Comparison of ENCODE assay signal across 10 mouse cellular contexts in the genomic region with DNA sequence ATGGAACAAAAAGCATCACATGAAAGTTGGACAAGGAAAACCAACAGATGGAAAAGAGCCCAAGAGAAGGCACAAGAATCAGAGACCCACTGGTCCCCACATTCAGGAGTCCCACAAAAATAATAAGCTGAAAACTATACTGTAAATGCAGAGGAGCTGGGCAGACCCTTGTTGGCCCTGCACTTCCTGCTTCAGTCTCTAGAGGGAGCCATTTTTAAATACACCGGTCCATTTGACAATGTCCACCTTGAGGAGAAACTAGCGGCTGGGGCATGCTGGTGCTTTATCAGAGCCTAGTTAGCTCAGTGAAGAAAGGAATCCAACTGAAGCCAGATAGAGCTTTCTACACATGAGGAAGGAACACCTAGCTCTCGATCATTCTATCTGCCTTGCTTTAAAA.
A peak's percentile ranks its signal among the peaks of the same experiment; 100 is the strongest.
DNase-seq lines count a peak whose midpoint lies in the region; ATAC-seq and TF ChIP-seq lines count a peak whose summit lies in the region.
"Had no signal": no experiment of that assay in that cellular context is flagged by ENCODE, and none has a peak within 500 bp of the region (broad histone marks: within the 10 kb centered on the region; RNA-seq: fewer than 3 reads in every experiment).

No protein-coding gene starts in this region.

- peaks cover 7% of the 10 kb centered on the region for H3K4me1 ChIP-seq in heart, embryonic 10.5 days
- H3K4me1 ChIP-seq in lung, postnatal 0 days (ENCODE audit: insufficient read depth, low read depth, low read length) = no peaks in the 10 kb centered on the region
- no peaks in the 10 kb centered on the region for H3K4me1 ChIP-seq in hindbrain, embryonic 12.5 days
- no peaks in the 10 kb centered on the region for H3K4me1 ChIP-seq in forebrain, embryonic 16.5 days (replicated peaks; ENCODE audit: control insufficient read depth, insufficient read depth, low read length)

- H3K27me3 ChIP-seq in heart, embryonic 10.5 days (ENCODE audit: insufficient read depth, poor library complexity, severe bottlenecking) = peaks cover 17% of the 10 kb centered on the region; the same call in 1 of the 2 replicates
- no peaks in the 10 kb centered on the region for H3K27me3 ChIP-seq in lung, postnatal 0 days (replicated peaks; ENCODE audit: insufficient read depth, low read length)
- H3K27me3 ChIP-seq in hindbrain, embryonic 12.5 days = 0 out of 2 replicates have a peak, but pooled peaks cover 2% of the 10 kb centered on the region
- no peaks in the 10 kb centered on the region for H3K27me3 ChIP-seq in forebrain, embryonic 16.5 days (replicated peaks; ENCODE audit: control insufficient read depth, insufficient read depth, low read length)

- peak; percentile 40 for DNase-seq in heart, postnatal 4 days
- no peak for DNase-seq in heart, embryonic 10.5 days (ENCODE audit: low spot score)
- DNase-seq in A20 (ENCODE audit: low read depth, low spot score) (peak; percentile 71), ZHBTc4 (ENCODE audit: low read depth, low spot score) (peak; percentile 60)
- no peak for DNase-seq in lung, postnatal 0 days (ENCODE audit: low spot score)
- no peak for DNase-seq in right cerebral cortex, postnatal 36 days (ENCODE audit: low spot score in 2 of 2)

- 31% methylated on average over 3 of the region's 3 CpGs for WGBS in heart, embryonic 10.5 days
- WGBS in lung, postnatal 0 days = 54% methylated on average over 3 of the region's 3 CpGs
- 69% methylated on average over 3 of the region's 3 CpGs for WGBS in hindbrain, embryonic 12.5 days
- WGBS in forebrain, embryonic 16.5 days = 63% methylated on average over 3 of the region's 3 CpGs

- H3K4me3 ChIP-seq in heart, embryonic 10.5 days = no peak overlapping the region
- H3K4me3 ChIP-seq in lung, postnatal 0 days (ENCODE audit: low read depth, low read length) = no peak overlapping the region
- H3K4me3 ChIP-seq in hindbrain, embryonic 12.5 days = no peak overlapping the region
- H3K4me3 ChIP-seq in forebrain, embryonic 16.5 days (replicated peaks; ENCODE audit: low read length) = no peak overlapping the region
- H3K4me3 ChIP-seq: limb, embryonic 12.5 days; myocyte had no signal

- no peak overlapping the region for H3K4me2 ChIP-seq in lung, postnatal 0 days (replicated peaks; ENCODE audit: low read depth, low read length)
- H3K4me2 ChIP-seq in hindbrain, embryonic 12.5 days (replicated peaks) = no peak overlapping the region
- H3K4me2 ChIP-seq in forebrain, embryonic 16.5 days (ENCODE audit: low read length) = no peak overlapping the region
- H3K4me2 ChIP-seq: limb, embryonic 12.5 days had no signal

- H3K9ac ChIP-seq in lung, postnatal 0 days (replicated peaks; ENCODE audit: low read depth) = no peak overlapping the region
- no peak overlapping the region for H3K9ac ChIP-seq in hindbrain, embryonic 12.5 days
- H3K9ac ChIP-seq in forebrain, embryonic 16.5 days (replicated peaks; ENCODE audit: low read depth, low read length) = no peak overlapping the region
- H3K9ac ChIP-seq: limb, embryonic 12.5 days had no signal

- ATAC-seq in lung, postnatal 0 days = no peak
- no peak for ATAC-seq in hindbrain, embryonic 12.5 days (ENCODE audit: low FRiP score)
- no peak for ATAC-seq in forebrain, embryonic 16.5 days

- H3K36me3 ChIP-seq in heart, embryonic 10.5 days = no peaks in the 10 kb centered on the region
- H3K36me3 ChIP-seq in lung, postnatal 0 days (ENCODE audit: insufficient read depth, low read length) = no peaks in the 10 kb centered on the region
- no peaks in the 10 kb centered on the region for H3K36me3 ChIP-seq in hindbrain, embryonic 12.5 days
- H3K36me3 ChIP-seq in forebrain, embryonic 16.5 days (ENCODE audit: control insufficient read depth, insufficient read depth) = no peaks in the 10 kb centered on the region
- H3K36me3 ChIP-seq: limb, embryonic 12.5 days had no signal

- TF ChIP-seq EP300 in lung, postnatal 0 days (IDR thresholded peaks at IDR 0.05) = no peak

- no peaks in the 10 kb centered on the region for H3K9me3 ChIP-seq in heart, embryonic 10.5 days
- no peaks in the 10 kb centered on the region for H3K9me3 ChIP-seq in lung, postnatal 0 days (ENCODE audit: low read length)
- 0 out of 2 replicates have a peak, but pooled peaks cover 4% of the 10 kb centered on the region for H3K9me3 ChIP-seq in hindbrain, embryonic 12.5 days (replicated peaks)
- no peaks in the 10 kb centered on the region for H3K9me3 ChIP-seq in forebrain, embryonic 16.5 days (ENCODE audit: control insufficient read depth, low read length)
- H3K9me3 ChIP-seq: limb, embryonic 12.5 days had no signal

- H3K27ac ChIP-seq in heart, embryonic 10.5 days = no peak overlapping the region
- no peak overlapping the region for H3K27ac ChIP-seq in lung, postnatal 0 days (ENCODE audit: low read length)
- no peak overlapping the region for H3K27ac ChIP-seq in hindbrain, embryonic 12.5 days
- no peak overlapping the region for H3K27ac ChIP-seq in forebrain, embryonic 16.5 days (ENCODE audit: low read length)
- H3K27ac ChIP-seq: limb, embryonic 12.5 days had no signal

- peak; percentile 53 for TF ChIP-seq CTCF in lung, postnatal 0 days (IDR thresholded peaks at IDR 0.05)

Comparison
In these comparisons a context has a peak if more than half of its experiments do, and no peak if none do; other contexts are left out.
1. DNase-seq: peak in heart, postnatal 4 days (single experiment), A20 (single experiment) and ZHBTc4 (single experiment); none in heart, embryonic 10.5 days (single experiment), lung, postnatal 0 days (single experiment) and right cerebral cortex, postnatal 36 days (0 of 2).